Mouse (Mus musculus) hindbrain, embryonic 16.5 days (tissue): Measurements from ENCODE around the gene Rab11fip4. TPM values are rescaled to one million over a fixed set of nuclear protein-coding genes. Genes with fewer than 3 reads are reported as not detected.
A peak's percentile ranks its signal among the peaks of the same experiment; 100 is the strongest.

Source experiments
- ATAC-seq: fragments of 200-750 bp; cut with Nextera tagmentation; 2 replicates; pipeline ENCODE4 v1.8.0; 2017; ENCODE audit warnings: moderate TSS enrichment, moderate library complexity
- H3K27ac ChIP-seq: fragments of 300-500 bp; sonication (generic); 2 replicates; pipeline ENCODE4 v1.5.1; 2014; ENCODE audit warnings: low read depth, mild to moderate bottlenecking, control low read depth, low read length, moderate library complexity
- H3K27me3 ChIP-seq: fragments of 300-500 bp; sonication (generic); replicated peaks from 2 replicates; pipeline ENCODE4 v1.6.1; 2014; ENCODE audit warnings: low read length; ENCODE audit not compliant: control insufficient read depth, insufficient read depth
- H3K36me3 ChIP-seq: fragments of 300-500 bp; sonication (generic); 2 replicates; pipeline ENCODE4 v1.6.1; 2014; ENCODE audit warnings: mild to moderate bottlenecking, low read length, moderate library complexity, mixed read lengths; ENCODE audit not compliant: control insufficient read depth, insufficient read depth
- H3K4me1 ChIP-seq: fragments of 300-500 bp; sonication (generic); 2 replicates; pipeline ENCODE4 v1.6.1; 2014; ENCODE audit warnings: low read depth, low read length; ENCODE audit not compliant: control insufficient read depth, insufficient read depth
- H3K4me2 ChIP-seq: fragments of 300-500 bp; sonication (generic); 2 replicates; pipeline ENCODE4 v1.6.1; 2014; ENCODE audit warnings: mild to moderate bottlenecking, low read length, control low read depth, moderate library complexity
- H3K4me3 ChIP-seq: fragments of 300-500 bp; sonication (generic); 2 replicates; pipeline ENCODE4 v1.5.1; 2014; ENCODE audit warnings: mild to moderate bottlenecking, low read length, control low read depth, moderate library complexity
- H3K9ac ChIP-seq: fragments of 300-500 bp; sonication (generic); 2 replicates; pipeline ENCODE4 v1.6.1; 2014; ENCODE audit warnings: low read depth, mild to moderate bottlenecking, control low read depth, low read length, moderate library complexity
- H3K9me3 ChIP-seq: fragments of 300-500 bp; sonication (generic); 2 replicates; pipeline ENCODE4 v1.6.1; 2014; ENCODE audit warnings: mild to moderate bottlenecking, low read length, moderate library complexity; ENCODE audit not compliant: control insufficient read depth
- WGBS: fragments of 180-500 bp; shearing (Covaris S2); extraction: QIAGEN DNeasy Blood & Tissue Kit; methylation state at CpG from one replicate; pipeline ENCODE4 v1.1.7; 2014; 5-methylcytosine and 5-hydroxymethylcytosine counted together
- polyA plus RNA-seq: library from polyadenylated mRNA; unstranded; fragments of >200 nt; fragmentation: Nextera tagmentation; extraction: Ambion mirVana; gene quantifications from 2 replicates; pipeline ENCODE4 v1.2.1, GENCODE M21; 2015

Rab11fip4 gene
- polyA plus RNA-seq: 20.0 and 27.8 TPM in 2 replicates

DNA sequence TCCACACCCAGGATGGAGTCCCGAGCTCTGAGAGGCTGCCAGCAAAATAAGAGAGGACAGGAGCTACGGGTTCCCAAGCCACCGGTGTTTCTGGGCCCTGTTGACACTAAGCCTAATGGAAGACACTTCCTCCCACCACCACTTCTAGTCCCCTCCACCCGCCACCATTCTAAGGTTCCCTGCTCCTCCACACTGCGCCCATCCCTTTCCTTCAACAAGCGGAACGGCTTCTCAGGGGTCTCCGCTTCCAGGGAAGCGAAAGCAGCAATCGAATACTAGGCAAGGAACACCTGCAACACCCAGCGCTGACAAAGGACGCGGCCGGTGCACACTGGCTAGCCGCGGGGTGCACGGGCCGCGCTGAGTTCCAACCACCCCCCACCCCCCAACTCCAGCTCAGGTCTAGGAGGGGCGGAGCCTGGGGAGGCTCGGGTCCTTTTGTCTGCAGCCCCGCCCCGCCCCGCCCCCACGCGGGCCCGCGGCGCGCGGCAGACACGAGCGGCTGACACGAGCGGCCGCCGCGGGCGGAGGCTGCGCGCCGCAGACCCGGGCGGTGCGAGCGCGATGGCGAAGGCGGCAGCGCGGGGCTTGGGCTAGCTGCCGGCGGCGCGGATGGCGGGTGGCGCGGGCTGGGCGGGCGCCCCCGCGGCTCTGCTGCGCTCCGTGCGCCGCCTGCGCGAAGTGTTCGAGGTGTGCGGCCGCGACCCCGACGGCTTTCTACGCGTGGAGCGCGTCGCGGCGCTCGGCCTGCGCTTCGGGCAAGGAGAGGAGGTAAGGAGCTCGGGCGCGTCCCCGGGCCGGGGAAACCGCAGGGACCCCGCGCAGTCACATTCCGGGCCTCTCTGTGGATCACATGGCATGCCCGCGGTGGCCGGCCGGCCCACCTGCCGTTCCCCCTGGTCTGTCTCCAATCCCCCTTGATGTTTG lies at the start of gene Rab11fip4:
Gene Rab11fip4 (plus strand): TSS at position 549 of the 927 bp plus-strand sequence.
- Histone ChIP-seq H3K9me3 (no peaks in the 10 kb centered on the region), H3K9ac (peak within 1 kb of the TSS; percentile 87), H3K27ac (peak within 1 kb of the TSS; percentile 82), H3K27me3 (0 out of 2 replicates have a peak, but pooled peaks cover 2% of the 10 kb centered on the region), H3K4me1 (peaks cover 17% of the 10 kb centered on the region), H3K4me2 (peak within 1 kb of the TSS; percentile 80), H3K4me3 (peak within 1 kb of the TSS; percentile 75), H3K36me3 (no peaks in the 10 kb centered on the region)
- ATAC-seq: peak; percentile 87
- 1% methylated on average over 89 of the region's 98 CpGs for WGBS

DNA sequence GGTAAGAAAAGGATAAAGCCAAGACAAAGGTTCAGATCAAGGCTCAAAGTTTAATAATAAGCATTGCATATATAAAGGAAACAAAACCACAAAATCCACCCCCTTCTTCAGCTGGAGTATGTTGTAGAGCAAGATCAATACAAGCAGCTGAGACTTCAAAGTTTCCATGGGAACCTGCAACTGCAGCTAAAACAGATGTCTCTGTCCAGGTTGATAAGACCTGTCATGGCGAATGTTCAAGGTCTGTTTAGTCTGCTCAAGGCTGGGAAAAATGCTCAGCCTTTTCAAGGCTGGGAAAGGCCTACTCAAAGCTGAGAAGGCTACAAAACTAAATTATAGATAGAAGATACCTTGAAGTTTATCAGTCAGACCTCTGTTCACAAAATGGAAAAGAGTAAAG lies 38.4 kb upstream of the Rab11fip4 start:
- no peak overlapping the region for H3K4me3 ChIP-seq
- 83% methylated on average over 1 of the region's 1 CpGs for WGBS
- no peaks in the 10 kb centered on the region for H3K27me3 ChIP-seq
- H3K4me1 ChIP-seq: no peaks in the 10 kb centered on the region
- ATAC-seq: no peak
- H3K9ac ChIP-seq: no peak overlapping the region
- H3K27ac ChIP-seq: no peak overlapping the region
- H3K4me2 ChIP-seq: no peak overlapping the region
- H3K9me3 ChIP-seq: no peaks in the 10 kb centered on the region
- peaks cover 46% of the 10 kb centered on the region for H3K36me3 ChIP-seq

GRCm38 (mm10) chr11:79560536-79560935 lies 30.5 kb upstream of the Rab11fip4 start:
- 96% methylated on average over 4 of the region's 4 CpGs for WGBS
- peaks cover 36% of the 10 kb centered on the region for H3K36me3 ChIP-seq

DNA sequence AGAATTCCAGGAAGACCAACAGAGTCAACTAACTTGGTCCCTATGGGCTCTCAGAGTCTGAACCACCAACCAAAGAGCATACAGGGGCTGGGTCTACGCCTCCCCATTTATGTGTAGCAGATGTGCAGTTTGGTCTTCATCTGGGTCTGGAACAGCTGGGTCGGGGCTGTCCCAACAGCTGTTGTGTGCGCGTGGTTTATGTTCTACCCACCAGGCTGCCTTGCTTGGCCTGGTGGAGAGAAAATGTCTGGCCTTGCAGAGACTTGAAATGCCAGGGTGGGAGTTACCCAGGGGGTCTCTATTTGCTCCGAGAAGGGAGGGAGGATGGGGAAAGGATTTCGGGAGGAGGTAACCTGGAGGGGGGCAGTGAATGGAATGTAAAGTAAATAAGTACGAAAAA lies 27.5 kb upstream of the Rab11fip4 start:
- no peak overlapping the region for H3K27ac ChIP-seq
- H3K4me2 ChIP-seq: no peak overlapping the region
- no peak overlapping the region for H3K9ac ChIP-seq
- H3K4me1 ChIP-seq: no peaks in the 10 kb centered on the region
- H3K4me3 ChIP-seq: no peak overlapping the region
- WGBS: 92% methylated on average over 7 of the region's 7 CpGs
- H3K9me3 ChIP-seq: no peaks in the 10 kb centered on the region
- ATAC-seq: no peak
- peaks cover 32% of the 10 kb centered on the region for H3K36me3 ChIP-seq
- H3K27me3 ChIP-seq: no peaks in the 10 kb centered on the region

More at GRCm38 (mm10) chr11:79560536-79560935, 30.5 kb upstream of the Rab11fip4 start:
- ATAC-seq: no peak
- H3K9ac ChIP-seq: no peak overlapping the region
- H3K27me3 ChIP-seq: no peaks in the 10 kb centered on the region
- no peaks in the 10 kb centered on the region for H3K9me3 ChIP-seq
- no peak overlapping the region for H3K4me2 ChIP-seq
- H3K4me3 ChIP-seq: no peak overlapping the region
- H3K27ac ChIP-seq: no peak overlapping the region
- H3K4me1 ChIP-seq: no peaks in the 10 kb centered on the region

DNA sequence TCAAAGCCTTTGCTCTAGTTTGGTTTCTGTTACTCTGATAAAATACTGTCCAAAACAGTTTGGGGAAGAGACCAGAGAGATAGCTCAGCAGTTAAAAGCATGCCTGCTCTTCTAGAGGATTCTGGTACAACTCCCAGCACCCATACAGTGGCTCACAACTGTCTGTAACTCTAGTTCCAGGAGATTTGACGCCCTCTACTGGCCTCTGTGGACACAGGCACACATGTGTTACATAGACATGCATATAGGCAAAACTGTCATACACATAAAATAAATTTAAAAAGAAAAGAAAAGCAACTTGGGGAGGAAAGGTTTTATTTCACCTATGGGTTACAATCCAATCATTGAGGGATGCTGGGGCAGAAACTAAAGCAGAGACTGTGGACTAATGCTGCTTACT lies 24.1 kb upstream of the Rab11fip4 start:
- no peaks in the 10 kb centered on the region for H3K9me3 ChIP-seq
- no peak overlapping the region for H3K4me2 ChIP-seq
- no peak overlapping the region for H3K9ac ChIP-seq
- no peak overlapping the region for H3K27ac ChIP-seq
- ATAC-seq: no peak
- peaks cover 20% of the 10 kb centered on the region for H3K36me3 ChIP-seq
- H3K4me1 ChIP-seq: no peaks in the 10 kb centered on the region
- no peaks in the 10 kb centered on the region for H3K27me3 ChIP-seq
- no peak overlapping the region for H3K4me3 ChIP-seq
- WGBS: 57% methylated on average over 1 of the region's 1 CpGs

DNA sequence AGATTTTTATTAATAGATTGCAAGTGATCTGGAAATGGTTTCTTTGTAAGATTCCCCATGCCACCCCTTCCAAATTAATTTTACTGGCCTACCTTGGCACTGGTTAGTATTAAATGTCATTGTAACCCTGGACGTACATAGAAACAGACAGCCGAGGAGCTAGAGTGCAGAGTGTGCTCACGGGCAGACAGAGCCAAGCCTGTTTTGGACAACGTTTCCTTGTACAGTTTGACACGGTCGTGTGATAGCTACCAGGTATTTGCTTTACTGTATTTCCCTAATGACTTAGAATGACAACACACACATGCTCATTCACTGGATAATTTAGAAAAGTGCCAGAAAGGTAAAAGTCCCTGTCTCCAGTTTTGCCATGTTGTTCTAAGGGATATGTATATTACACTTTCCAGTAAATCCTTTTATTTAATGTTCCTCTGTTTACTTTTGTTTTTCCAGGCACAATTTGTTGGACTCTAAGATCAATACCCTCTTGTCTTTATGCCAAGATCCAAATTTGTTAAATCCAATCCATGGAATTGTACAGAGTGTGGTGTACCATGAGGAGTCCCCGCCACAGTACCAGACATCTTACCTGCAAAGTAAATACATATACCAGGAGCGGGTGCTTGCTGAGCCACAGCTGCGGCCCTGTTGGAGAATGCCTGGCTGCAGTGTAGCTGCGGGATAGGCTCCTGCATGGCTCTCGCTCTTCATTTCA lies 22.7 kb upstream of the Rab11fip4 start:
- Histone ChIP-seq H3K4me1 (no peaks in the 10 kb centered on the region), H3K9ac (no peak overlapping the region), H3K27me3 (no peaks in the 10 kb centered on the region), H3K27ac (no peak overlapping the region), H3K36me3 (peaks cover 21% of the 10 kb centered on the region), H3K4me3 (no peak overlapping the region), H3K4me2 (no peak overlapping the region), H3K9me3 (no peaks in the 10 kb centered on the region)
- ATAC-seq: no peak
- 93% methylated on average over 11 of the region's 11 CpGs for WGBS

DNA sequence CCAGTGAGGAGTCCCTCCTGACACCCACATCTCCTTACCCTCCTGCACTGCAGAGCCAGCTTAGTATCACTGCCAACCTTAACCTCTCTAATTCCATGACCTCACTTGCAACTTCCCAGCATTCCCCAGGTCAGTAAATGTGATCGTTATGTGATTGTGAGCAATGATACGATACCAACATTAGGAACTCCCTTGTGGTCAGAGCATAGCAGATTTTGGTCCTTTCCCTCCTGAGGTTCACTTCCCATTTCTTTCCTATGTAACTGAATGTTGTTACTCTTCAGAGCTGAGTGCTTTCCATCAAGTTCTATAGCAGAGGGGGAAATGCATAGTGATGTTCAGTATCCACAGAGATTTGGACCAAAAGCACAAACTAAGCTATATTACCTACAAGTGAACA lies 20.7 kb upstream of the Rab11fip4 start:
- no peaks in the 10 kb centered on the region for H3K4me1 ChIP-seq
- peaks cover 20% of the 10 kb centered on the region for H3K36me3 ChIP-seq
- WGBS: 84% methylated on average over 2 of the region's 2 CpGs
- H3K9me3 ChIP-seq: no peaks in the 10 kb centered on the region
- H3K9ac ChIP-seq: no peak overlapping the region
- H3K4me2 ChIP-seq: no peak overlapping the region
- H3K27ac ChIP-seq: no peak overlapping the region
- no peaks in the 10 kb centered on the region for H3K27me3 ChIP-seq
- no peak overlapping the region for H3K4me3 ChIP-seq
- no peak for ATAC-seq

GRCm38 (mm10) chr11:79573836-79574235 lies 17.2 kb upstream of the Rab11fip4 start:
- no peaks in the 10 kb centered on the region for H3K9me3 ChIP-seq
- no peak overlapping the region for H3K4me3 ChIP-seq

More at GRCm38 (mm10) chr11:79573836-79574235, 17.2 kb upstream of the Rab11fip4 start:
- Histone ChIP-seq H3K27ac (no peak overlapping the region), H3K27me3 (no peaks in the 10 kb centered on the region), H3K9ac (no peak overlapping the region), H3K4me2 (no peak overlapping the region), H3K36me3 (peaks cover 13% of the 10 kb centered on the region), H3K4me1 (no peaks in the 10 kb centered on the region)
- no peak for ATAC-seq
- 80% methylated on average over 3 of the region's 3 CpGs for WGBS
